Mouse (Mus musculus) myocyte (in vitro differentiated cells): ENCODE results near the gene Fstl1. TPM values are rescaled to one million over a fixed set of nuclear protein-coding genes. Genes with fewer than 3 reads are reported as not detected.

Experiments used
- H3K27me3 ChIP-seq: one replicate; pipeline ENCODE4 v1.6.1; 2011; ENCODE audit not compliant: control insufficient read depth, insufficient read depth, insufficient read length
- H3K36me3 ChIP-seq: one replicate; pipeline ENCODE4 v1.6.1; 2011; ENCODE audit not compliant: control insufficient read depth, insufficient read depth
- H3K4me2 ChIP-seq: one replicate; pipeline ENCODE4 v1.6.1; 2011; ENCODE audit warnings: low read depth, control low read depth
- H3K4me3 ChIP-seq: one replicate; pipeline ENCODE4 v1.5.1; 2011; ENCODE audit warnings: mild to moderate bottlenecking, control low read depth, moderate library complexity
- H3K79me2 ChIP-seq: one replicate; pipeline ENCODE4 v1.6.1; 2011; ENCODE audit not compliant: control insufficient read depth, insufficient read depth
- H3ac ChIP-seq: one replicate; pipeline ENCODE4 v1.6.1; 2011; ENCODE audit not compliant: control insufficient read depth, insufficient read length
- CEBPB ChIP-seq: IDR thresholded peaks from 2 replicates; pipeline ENCODE4 v1.6.1; 2011; ENCODE audit warnings: mild to moderate bottlenecking, moderate library complexity; ENCODE audit not compliant: poor library complexity, insufficient read depth, severe bottlenecking
- E2F4 ChIP-seq: IDR thresholded peaks from one replicate; pipeline ENCODE4 v1.6.1; 2011; ENCODE audit warnings: mild to moderate bottlenecking, control low read depth, moderate library complexity; ENCODE audit not compliant: insufficient read depth
- MAX ChIP-seq: IDR thresholded peaks from one replicate; pipeline ENCODE4 v1.6.1; 2011; ENCODE audit warnings: low read depth, mild to moderate bottlenecking, control low read depth
- MYOD1 ChIP-seq, 3 experiments: IDR thresholded peaks; one replicate each; pipeline ENCODE4 v1.6.1; 2011; ENCODE audit warnings: control low read depth in 2 of 3, low read depth in 2 of 3, mild to moderate bottlenecking in 2 of 3, moderate library complexity in 1 of 3; ENCODE audit not compliant: insufficient read length in 2 of 3, control insufficient read depth in 1 of 3
- MYOG ChIP-seq, 3 experiments: IDR thresholded peaks; one replicate each; pipeline ENCODE4 v1.6.1; 2011; ENCODE audit warnings: control low read depth in 2 of 3, low read depth in 2 of 3, mild to moderate bottlenecking in 2 of 3; ENCODE audit not compliant: insufficient read length in 2 of 3, control insufficient read depth in 1 of 3, insufficient read depth in 1 of 3
- POLR2A ChIP-seq: IDR thresholded peaks from one replicate; pipeline ENCODE4 v1.6.1; 2011; ENCODE audit warnings: low read depth, mild to moderate bottlenecking, control low read depth, moderate library complexity; ENCODE audit not compliant: insufficient read length
- POLR2AphosphoS2 ChIP-seq: IDR thresholded peaks from one replicate; pipeline ENCODE4 v1.6.1; 2011; ENCODE audit warnings: low read depth, control low read depth; ENCODE audit not compliant: insufficient read length
- REST ChIP-seq: IDR thresholded peaks from one replicate; pipeline ENCODE4 v1.6.1; 2011; ENCODE audit warnings: mild to moderate bottlenecking, control low read depth, moderate library complexity; ENCODE audit not compliant: insufficient read depth, insufficient read length
- SRF ChIP-seq: IDR thresholded peaks from one replicate; pipeline ENCODE4 v1.6.1; 2011; ENCODE audit warnings: low read depth; ENCODE audit not compliant: control insufficient read depth, insufficient read length
- TCF12 ChIP-seq: IDR thresholded peaks from one replicate; pipeline ENCODE4 v1.6.1; 2011; ENCODE audit warnings: mild to moderate bottlenecking, control low read depth; ENCODE audit not compliant: poor library complexity, insufficient read depth, severe bottlenecking
- TCF3 ChIP-seq: IDR thresholded peaks from one replicate; pipeline ENCODE4 v1.6.1; 2011; ENCODE audit warnings: low read depth, control low read depth; ENCODE audit not compliant: insufficient read length
- USF1 ChIP-seq: IDR thresholded peaks from one replicate; pipeline ENCODE4 v1.6.1; 2011; ENCODE audit warnings: low read depth, mild to moderate bottlenecking, control low read depth, moderate library complexity
- polyA plus RNA-seq: library from polyadenylated mRNA; unstranded; fragments of >200 nt; fragmentation: generic; extraction: Trizol; gene quantifications from one replicate; pipeline ENCODE4 v1.2.1, GENCODE M21; 2012; ENCODE audit warnings: missing spikeins

Gene Fstl1
- polyA plus RNA-seq, 1 experiment: 134 TPM

DNA sequence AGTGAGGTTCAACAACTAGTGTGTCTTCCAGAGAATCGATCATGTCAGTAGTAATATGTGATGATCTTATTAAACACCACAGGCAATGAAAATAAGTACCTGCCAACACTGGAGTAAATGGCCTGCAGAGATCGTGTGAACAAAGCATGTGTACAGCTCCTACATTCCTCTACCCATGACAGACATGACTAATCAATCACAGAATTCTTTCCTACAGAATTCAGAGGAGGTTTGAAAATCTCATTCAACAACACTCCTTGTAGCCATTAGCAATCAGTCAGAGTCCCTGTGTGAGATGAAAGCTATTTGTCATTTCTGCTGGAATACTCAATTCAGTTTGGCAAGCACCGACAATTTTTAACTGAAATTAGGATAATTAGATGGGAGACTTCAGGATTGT lies 7.9 kb downstream of the Fstl1 start:
- peaks cover 24% of the 10 kb centered on the region for H3K36me3 ChIP-seq
- peaks cover 65% of the 10 kb centered on the region for H3K79me2 ChIP-seq
- H3K4me3 ChIP-seq: no peak overlapping the region
- no peak overlapping the region for H3ac ChIP-seq
- H3K27me3 ChIP-seq: no peaks in the 10 kb centered on the region
- no peak overlapping the region for H3K4me2 ChIP-seq
- TF ChIP-seq MYOG (IDR thresholded peaks at IDR 0.05; ENCODE audit: control insufficient read depth in 1 of 3, insufficient read depth in 1 of 3, insufficient read length in 2 of 3, low read depth in 2 of 3) (no peak), POLR2AphosphoS2 (no peak), E2F4 (no peak), USF1 (no peak), SRF (no peak), TCF3 (no peak), MYOD1 (IDR thresholded peaks at IDR 0.05; ENCODE audit: control insufficient read depth in 1 of 3, insufficient read length in 2 of 3, low read depth in 2 of 3) (no peak), TCF12 (no peak), MAX (no peak), CEBPB (no peak), REST (no peak), POLR2A (no peak)

DNA sequence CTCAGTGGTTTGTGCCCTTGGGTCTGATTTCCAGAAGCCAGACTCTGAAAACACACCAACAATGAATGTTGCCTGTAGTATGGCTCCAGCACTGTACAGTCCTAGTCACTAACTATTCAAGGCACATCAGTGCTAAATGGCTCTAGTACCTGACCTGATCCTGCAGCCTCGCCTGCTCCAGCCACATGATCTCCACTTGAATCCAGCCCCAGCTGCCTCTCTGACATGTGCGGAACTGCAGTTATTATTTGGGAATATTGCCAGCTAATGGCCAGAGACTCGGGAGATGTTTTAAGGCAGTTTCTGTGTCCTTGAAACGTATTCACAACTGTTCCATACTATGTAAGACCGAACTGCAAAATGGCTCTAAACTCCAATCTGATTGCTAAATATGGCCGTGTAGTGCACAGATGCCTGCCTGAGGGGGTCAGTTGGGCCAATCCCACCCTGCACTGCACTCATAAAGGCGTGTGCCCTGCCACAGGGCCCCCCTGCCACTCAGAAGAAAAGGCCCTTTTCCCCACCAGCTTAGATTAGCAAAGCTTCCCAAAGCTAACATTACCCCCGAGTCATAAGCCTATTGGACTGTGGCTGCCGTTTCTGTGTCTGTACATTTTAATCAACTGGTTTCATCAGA lies 11.0 kb downstream of the Fstl1 start:
- Histone ChIP-seq H3K36me3 (peaks cover 20% of the 10 kb centered on the region), H3ac (no peak overlapping the region), H3K4me3 (no peak overlapping the region), H3K27me3 (no peaks in the 10 kb centered on the region), H3K4me2 (peak overlapping the region; percentile 88), H3K79me2 (peaks cover 49% of the 10 kb centered on the region)
- TF ChIP-seq CEBPB (no peak), MAX (no peak), MYOD1 (IDR thresholded peaks at IDR 0.05; ENCODE audit: control insufficient read depth in 1 of 3, insufficient read length in 2 of 3, low read depth in 2 of 3) (peak in 1 of 3 experiments; percentile 16), USF1 (no peak)

- H3K27me3 ChIP-seq: no peaks in the 10 kb centered on the region
- H3ac ChIP-seq: no peak overlapping the region
- peak in 1 of 3 experiments; percentile 31 for TF ChIP-seq MYOD1 (IDR thresholded peaks at IDR 0.05; ENCODE audit: control insufficient read depth in 1 of 3, insufficient read length in 2 of 3, low read depth in 2 of 3)
- peak in 1 of 3 experiments; percentile 28 for TF ChIP-seq MYOG (IDR thresholded peaks at IDR 0.05; ENCODE audit: control insufficient read depth in 1 of 3, insufficient read depth in 1 of 3, insufficient read length in 2 of 3, low read depth in 2 of 3)
- TF ChIP-seq USF1: peak; percentile 53
- TF ChIP-seq SRF: no peak
- peak; percentile 69 for TF ChIP-seq MAX
- peak; percentile 46 for TF ChIP-seq POLR2AphosphoS2
- peak; percentile 42 for TF ChIP-seq POLR2A
- TF ChIP-seq TCF12: no peak
- H3K36me3 ChIP-seq: peaks cover 23% of the 10 kb centered on the region
- peak overlapping the region; percentile 88 for H3K4me2 ChIP-seq
- H3K4me3 ChIP-seq: no peak overlapping the region
- H3K79me2 ChIP-seq: peaks cover 49% of the 10 kb centered on the region
Observed at GRCm38 (mm10) chr16:37788367-37789014, 11.8 kb downstream of the Fstl1 start.

DNA sequence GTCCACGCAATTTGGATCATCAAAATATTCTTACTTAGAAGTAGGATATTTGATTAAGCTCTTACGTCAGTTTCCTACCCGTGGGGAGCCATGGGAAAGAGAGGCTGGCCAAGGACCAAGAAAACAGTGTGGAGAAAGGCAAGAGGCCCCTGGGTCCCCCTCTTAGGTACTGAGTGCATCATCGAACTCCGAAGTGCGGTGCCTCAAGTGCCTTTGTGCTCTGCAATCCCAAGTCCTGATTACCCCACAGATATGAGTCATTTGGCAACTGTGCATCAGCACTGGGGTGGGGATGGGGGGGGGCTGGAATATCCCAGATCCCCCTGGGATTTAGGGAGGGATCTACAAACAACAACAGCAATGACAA lies 12.3 kb downstream of the Fstl1 start:
- Histone ChIP-seq H3ac (no peak overlapping the region), H3K27me3 (no peaks in the 10 kb centered on the region), H3K79me2 (peaks cover 49% of the 10 kb centered on the region), H3K4me3 (no peak overlapping the region), H3K36me3 (peaks cover 28% of the 10 kb centered on the region), H3K4me2 (peak overlapping the region; percentile 88)
- TF ChIP-seq POLR2A: no peak
- TF ChIP-seq POLR2AphosphoS2: no peak
- TF ChIP-seq MAX: no peak
- peak; percentile 85 for TF ChIP-seq CEBPB

DNA sequence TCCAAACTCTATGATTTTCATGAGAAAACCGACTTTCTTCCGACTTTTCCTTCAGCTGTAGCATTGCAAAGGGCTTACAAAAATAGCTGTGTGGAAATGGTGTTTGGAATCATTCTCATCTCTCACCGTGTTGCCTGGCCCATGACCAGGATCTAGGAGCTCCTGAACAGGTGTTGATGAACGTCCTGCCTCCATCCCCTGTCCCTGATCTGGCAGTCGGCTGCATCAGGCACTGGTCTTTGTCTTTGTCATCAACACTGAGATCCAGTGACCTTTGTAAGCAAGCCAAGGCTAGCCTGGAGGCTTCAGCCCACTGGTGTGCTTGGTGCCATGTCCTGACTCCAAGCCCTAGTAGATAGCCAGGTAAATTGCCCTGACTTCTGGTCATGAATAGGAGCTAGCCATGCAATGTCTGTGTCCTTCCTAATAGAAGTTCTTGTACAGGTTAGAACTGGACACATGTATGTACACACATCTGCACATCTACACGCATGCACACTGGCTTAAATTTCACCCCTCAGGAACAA lies 12.8 kb downstream of the Fstl1 start:
- peaks cover 29% of the 10 kb centered on the region for H3K36me3 ChIP-seq
- no peak overlapping the region for H3K4me3 ChIP-seq
- TF ChIP-seq MYOD1 (IDR thresholded peaks at IDR 0.05; ENCODE audit: control insufficient read depth in 1 of 3, insufficient read length in 2 of 3, low read depth in 2 of 3): peak in 2 of 3 experiments; percentile 34 to 43
- TF ChIP-seq SRF: no peak
- peaks cover 49% of the 10 kb centered on the region for H3K79me2 ChIP-seq
- H3K4me2 ChIP-seq: peak overlapping the region; percentile 88
- no peak overlapping the region for H3ac ChIP-seq
- H3K27me3 ChIP-seq: no peaks in the 10 kb centered on the region
